Mouse (Mus musculus) erythroblast, embryonic 14.5 days (primary cell): ENCODE results near the gene Cercam. TPM values are rescaled to one million over a fixed set of nuclear protein-coding genes. Genes with fewer than 3 reads are reported as not detected.

ENCODE experiments used
- H3K27me3 ChIP-seq: 2 replicates; pipeline ENCODE4 v1.6.1; 2012; ENCODE audit warnings: inconsistent platforms; ENCODE audit not compliant: control insufficient read depth
- H3K36me3 ChIP-seq: 2 replicates; pipeline ENCODE4 v1.6.1; 2012; ENCODE audit warnings: mild to moderate bottlenecking, inconsistent platforms; ENCODE audit not compliant: control insufficient read depth
- H3K4me1 ChIP-seq: 2 replicates; pipeline ENCODE4 v1.6.1; 2012; ENCODE audit warnings: inconsistent platforms; ENCODE audit not compliant: control insufficient read depth
- H3K4me3 ChIP-seq: replicated peaks from 2 replicates; pipeline ENCODE3; 2012; ENCODE audit warnings: moderate library complexity, mild to moderate bottlenecking, inconsistent platforms
- H3K9me3 ChIP-seq: 2 replicates; pipeline ENCODE4 v1.6.1; 2012; ENCODE audit warnings: low read length, inconsistent platforms, mixed read lengths; ENCODE audit not compliant: control insufficient read depth
- GATA1 ChIP-seq: IDR thresholded peaks from 2 replicates; pipeline ENCODE4 v1.6.1; 2012; ENCODE audit warnings: low read length, inconsistent platforms, mixed read lengths
- TAL1 ChIP-seq: IDR thresholded peaks from 3 replicates; pipeline ENCODE4 v1.6.1; 2012; ENCODE audit warnings: low read length, inconsistent platforms, mixed read lengths
- polyA plus RNA-seq: library from polyadenylated mRNA; stranded (reverse); fragments of >175 nt; gene quantifications from 2 replicates; pipeline ENCODE4 v1.2.3, GENCODE M21; 2012

The Cercam gene
- polyA plus RNA-seq, 1 experiment, result 17.8 TPM

DNA sequence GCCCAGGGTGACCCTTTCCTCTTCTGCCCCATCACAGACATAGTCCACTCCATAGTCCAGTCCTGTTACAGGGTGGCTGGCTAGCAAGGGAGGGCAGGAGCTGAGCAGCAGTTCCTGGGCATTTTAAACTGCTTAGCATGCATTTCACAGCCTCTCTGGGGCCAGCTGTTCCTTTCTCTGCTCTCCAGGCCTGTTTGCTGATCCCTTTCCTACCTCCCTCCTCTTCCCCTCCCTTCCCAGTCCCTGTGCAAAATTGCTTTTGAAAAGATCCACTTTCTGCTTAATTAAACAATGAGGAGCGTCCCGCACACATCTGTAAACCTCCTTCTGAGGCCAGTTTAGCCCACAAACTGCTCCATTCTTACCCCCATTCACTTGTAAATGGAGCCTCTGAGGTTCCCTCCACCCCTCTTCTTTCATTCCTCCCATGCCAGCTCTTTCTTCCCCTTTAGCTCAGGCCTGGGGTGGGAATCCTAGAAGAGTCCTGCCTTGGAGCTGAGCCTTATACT is 33.5 kb upstream of the Cercam start:
- no peaks in the 10 kb centered on the region for H3K27me3 ChIP-seq
- H3K9me3 ChIP-seq, result no peaks in the 10 kb centered on the region
- TF ChIP-seq TAL1 (no peak), GATA1 (no peak)
- H3K4me1 ChIP-seq, result no peaks in the 10 kb centered on the region; the same call in 1 of the 2 replicates
- H3K4me3 ChIP-seq, result no peak overlapping the region
- peaks cover 71% of the 10 kb centered on the region for H3K36me3 ChIP-seq

DNA sequence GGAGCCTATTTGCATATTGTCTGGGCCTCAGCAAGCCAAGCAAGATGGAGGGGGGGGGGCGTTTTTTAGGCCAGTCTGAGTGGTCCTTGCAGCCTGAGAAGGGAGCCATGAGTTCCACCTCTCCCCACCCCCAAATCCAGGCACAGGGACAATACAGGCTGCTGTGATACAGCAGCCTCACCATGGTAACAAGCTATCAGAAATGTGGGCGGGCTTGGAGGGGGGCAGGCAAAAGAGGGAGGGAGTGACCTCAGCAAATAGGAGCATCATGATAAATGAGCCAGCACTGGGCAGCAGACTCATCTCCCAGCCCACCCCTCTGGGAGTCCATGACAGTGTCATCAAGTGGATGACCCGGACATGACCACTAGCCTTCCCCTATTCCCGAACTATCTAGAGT is 29.5 kb upstream of the Cercam start:
- no peak overlapping the region for H3K4me3 ChIP-seq
- H3K4me1 ChIP-seq, result no peaks in the 10 kb centered on the region; the same call in 1 of the 2 replicates
- H3K27me3 ChIP-seq, result peaks cover 8% of the 10 kb centered on the region
- peaks cover 80% of the 10 kb centered on the region for H3K36me3 ChIP-seq
- no peaks in the 10 kb centered on the region for H3K9me3 ChIP-seq
- TF ChIP-seq GATA1 (no peak), TAL1 (no peak)

DNA sequence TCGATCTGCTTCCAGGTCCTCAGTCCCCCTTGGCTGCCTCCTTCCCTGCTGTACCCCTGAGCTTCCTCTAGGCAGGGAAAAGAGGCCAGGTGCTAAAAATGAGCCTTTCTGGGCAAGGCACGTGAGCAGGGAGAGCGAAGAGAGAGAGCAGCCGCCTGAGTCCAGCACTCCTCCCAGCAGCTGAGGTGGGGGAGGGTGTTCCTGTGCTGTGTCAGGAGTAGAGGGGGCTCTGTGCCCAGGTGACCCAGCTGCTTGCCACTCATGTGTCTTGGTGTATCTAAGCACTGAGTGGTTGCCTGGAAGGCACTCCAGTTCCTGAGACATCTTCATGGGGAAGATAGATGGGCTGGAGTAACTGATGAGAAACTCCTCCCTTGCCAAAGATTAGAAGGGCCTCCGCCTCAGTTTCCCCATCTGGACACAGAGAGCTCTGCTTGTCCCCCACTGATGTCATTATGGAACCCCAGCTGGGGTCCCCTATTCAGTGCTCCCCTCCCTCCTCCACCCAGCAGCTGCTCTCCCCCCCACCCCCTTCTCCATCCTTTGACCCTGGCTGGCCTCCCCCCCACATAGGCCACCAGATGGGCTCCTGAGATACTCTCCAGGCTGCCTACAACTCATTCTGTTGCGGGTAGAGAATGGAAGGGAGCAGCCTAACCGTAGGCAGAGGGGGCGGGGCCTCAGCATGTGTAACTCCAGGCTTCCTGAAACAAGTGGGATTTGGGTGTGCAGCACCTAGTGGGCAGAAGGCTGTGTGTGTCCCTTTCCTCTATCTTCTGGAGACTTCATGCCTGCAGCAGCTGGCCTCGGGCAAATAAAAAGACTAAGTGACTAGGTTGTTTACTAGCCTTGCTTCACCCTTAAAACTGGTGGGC is 25.5 kb upstream of the Cercam start:
- peaks cover 59% of the 10 kb centered on the region for H3K36me3 ChIP-seq
- H3K4me1 ChIP-seq, result no peaks in the 10 kb centered on the region; the same call in 1 of the 2 replicates
- peaks cover 39% of the 10 kb centered on the region for H3K27me3 ChIP-seq

DNA sequence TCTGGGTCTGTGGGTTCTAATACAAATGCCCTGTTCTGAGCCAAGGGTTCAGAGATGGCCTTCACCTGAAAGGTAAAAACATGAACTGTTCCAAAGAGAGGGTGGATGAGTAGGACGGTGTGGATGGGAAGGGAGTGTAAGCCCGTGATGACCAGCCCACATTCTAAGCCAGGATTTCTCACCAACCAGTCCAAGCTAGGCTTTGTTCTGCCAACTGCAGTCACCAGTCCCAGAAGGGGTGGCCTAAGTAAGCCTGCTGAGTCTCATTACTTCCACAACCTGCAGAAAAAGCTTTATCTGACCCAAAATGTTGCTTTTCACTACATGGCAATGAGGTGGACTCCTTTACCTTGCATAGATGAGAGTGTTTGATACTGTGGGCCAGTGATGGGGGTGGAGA is 24.8 kb upstream of the Cercam start:
- no peaks in the 10 kb centered on the region; the same call in 1 of the 2 replicates for H3K4me1 ChIP-seq
- H3K9me3 ChIP-seq, result no peaks in the 10 kb centered on the region; the same call in 1 of the 2 replicates
- H3K27me3 ChIP-seq, result peaks cover 39% of the 10 kb centered on the region
- no peak overlapping the region for H3K4me3 ChIP-seq
- H3K36me3 ChIP-seq, result peaks cover 53% of the 10 kb centered on the region
- TF ChIP-seq TAL1, result no peak
- no peak for TF ChIP-seq GATA1

More for the DNA sequence above, 25.5 kb upstream of the Cercam start:
- Histone ChIP-seq H3K4me3 (no peak overlapping the region), H3K9me3 (no peaks in the 10 kb centered on the region; the same call in 1 of the 2 replicates)
- TF ChIP-seq GATA1, result no peak
- no peak for TF ChIP-seq TAL1

DNA sequence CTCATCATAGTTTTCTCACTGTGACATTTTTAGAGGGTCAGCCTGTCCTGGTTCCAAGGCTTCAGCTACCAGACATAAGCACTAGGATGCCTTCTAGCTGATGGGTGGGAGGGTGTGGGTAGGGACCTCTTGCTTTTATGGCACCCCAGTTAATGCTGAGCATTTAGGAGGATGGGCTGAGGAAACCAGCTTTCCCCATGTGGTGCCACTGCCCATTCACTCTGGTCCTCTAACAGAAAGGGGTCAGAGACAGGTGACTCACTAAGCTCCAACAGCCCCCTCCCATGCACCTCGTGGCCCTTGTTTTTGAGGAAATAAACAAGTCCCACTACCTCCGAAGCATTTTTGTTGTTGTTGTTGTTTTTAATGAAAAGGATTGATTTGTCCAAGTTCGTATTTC is 24.3 kb upstream of the Cercam start:
- Histone ChIP-seq H3K27me3 (peaks cover 39% of the 10 kb centered on the region), H3K4me3 (no peak overlapping the region), H3K9me3 (no peaks in the 10 kb centered on the region; the same call in 1 of the 2 replicates), H3K36me3 (peaks cover 47% of the 10 kb centered on the region), H3K4me1 (no peaks in the 10 kb centered on the region; the same call in 1 of the 2 replicates)
- TF ChIP-seq GATA1 (no peak), TAL1 (no peak)

DNA sequence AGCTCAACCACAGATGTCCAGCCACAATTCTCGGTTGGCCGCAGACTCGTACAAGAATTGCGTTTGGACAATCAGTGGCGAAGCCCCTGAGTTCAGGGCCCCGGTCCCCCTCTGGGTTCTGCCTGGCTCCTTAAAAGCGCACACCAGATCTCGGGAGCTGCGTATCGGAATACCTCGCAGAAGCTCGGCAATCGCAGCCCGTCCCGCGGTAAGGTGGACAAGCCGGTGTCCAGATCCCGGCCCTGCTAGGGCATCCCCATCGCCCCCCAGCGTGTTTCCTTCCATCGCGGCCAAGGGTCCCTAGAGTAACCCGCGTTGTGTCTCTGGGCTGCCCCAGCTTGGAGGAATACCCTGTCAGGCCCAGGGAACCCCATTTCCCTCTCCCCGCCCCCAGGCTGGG is 23.3 kb upstream of the Cercam start:
- H3K27me3 ChIP-seq, result peaks cover 39% of the 10 kb centered on the region
- H3K4me1 ChIP-seq, result no peaks in the 10 kb centered on the region; the same call in 1 of the 2 replicates
- H3K9me3 ChIP-seq, result no peaks in the 10 kb centered on the region; the same call in 1 of the 2 replicates
- TF ChIP-seq TAL1 (no peak), GATA1 (no peak)
- peaks cover 41% of the 10 kb centered on the region for H3K36me3 ChIP-seq
- no peak overlapping the region for H3K4me3 ChIP-seq

DNA sequence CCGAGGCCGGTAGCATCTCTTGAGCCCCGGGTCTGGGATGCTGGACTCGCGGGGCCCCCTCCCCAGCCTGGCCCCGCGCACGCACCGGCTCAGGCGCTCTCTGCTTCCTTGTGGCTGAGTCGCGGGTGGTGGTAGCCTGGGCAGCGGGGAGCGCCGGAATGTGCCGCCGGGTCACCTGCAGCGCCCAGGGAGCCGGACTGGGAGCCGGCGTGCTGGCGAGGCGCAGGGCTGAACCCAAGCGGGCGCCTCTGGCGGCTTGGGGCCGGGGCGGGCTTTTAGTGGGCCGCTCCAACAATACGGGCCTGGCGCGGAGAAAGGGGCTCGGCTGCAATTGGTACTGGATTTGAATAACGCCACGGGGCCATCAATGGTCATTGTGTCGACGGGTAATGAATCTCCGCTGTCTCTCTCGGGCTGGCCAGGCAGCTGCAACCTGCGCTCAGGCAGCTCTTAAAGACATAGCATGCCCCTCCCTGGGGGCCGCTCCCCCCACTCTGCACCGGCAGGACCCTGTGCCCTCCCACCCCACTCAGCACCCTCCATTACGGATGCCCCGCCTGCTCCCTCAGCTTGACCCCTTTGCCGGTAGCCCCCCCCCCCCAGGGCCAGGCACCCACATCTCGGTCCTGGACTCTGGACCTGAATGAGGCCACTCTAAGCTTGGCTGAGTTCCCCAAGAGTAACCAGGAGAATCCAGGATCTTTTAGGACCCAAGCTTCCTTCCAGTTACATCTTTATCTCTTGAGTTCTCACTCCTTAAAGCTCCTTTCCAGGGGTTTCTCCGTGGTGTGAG is 22.7 kb upstream of the Cercam start:
- no peaks in the 10 kb centered on the region; the same call in 1 of the 2 replicates for H3K4me1 ChIP-seq
- no peak overlapping the region for H3K4me3 ChIP-seq
- peaks cover 36% of the 10 kb centered on the region for H3K36me3 ChIP-seq
- H3K9me3 ChIP-seq, result no peaks in the 10 kb centered on the region; the same call in 1 of the 2 replicates
- peaks cover 39% of the 10 kb centered on the region for H3K27me3 ChIP-seq
- no peak for TF ChIP-seq TAL1
- TF ChIP-seq GATA1, result no peak

DNA sequence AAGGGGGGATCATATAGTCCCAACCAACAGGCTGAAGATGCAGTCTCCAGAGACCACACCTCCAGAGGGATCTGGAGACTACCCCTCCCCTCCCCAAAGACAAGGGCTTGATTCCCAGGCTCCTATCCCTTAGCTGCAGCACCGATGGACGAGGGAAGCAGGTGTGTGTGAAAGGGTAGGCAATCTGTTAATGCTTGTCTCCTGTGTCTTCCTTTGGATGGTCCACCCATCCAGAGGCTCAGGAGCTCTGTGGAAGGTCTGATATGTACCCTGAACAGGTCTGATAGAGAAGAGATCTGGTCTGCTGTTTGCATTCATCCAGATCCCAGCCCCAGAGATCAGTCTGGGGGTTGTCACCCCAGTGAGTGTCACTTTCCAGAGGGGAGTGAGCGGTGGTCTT is 22.1 kb upstream of the Cercam start:
- H3K27me3 ChIP-seq, result peaks cover 39% of the 10 kb centered on the region
- peaks cover 31% of the 10 kb centered on the region for H3K36me3 ChIP-seq
- H3K4me1 ChIP-seq, result no peaks in the 10 kb centered on the region; the same call in 1 of the 2 replicates

More for the DNA sequence above, 22.1 kb upstream of the Cercam start:
- H3K9me3 ChIP-seq, result no peaks in the 10 kb centered on the region; the same call in 1 of the 2 replicates
- no peak for TF ChIP-seq TAL1
- TF ChIP-seq GATA1, result no peak
- H3K4me3 ChIP-seq, result no peak overlapping the region
